Mouse (Mus musculus) limb, embryonic 12.5 days (tissue): ENCODE results near the gene Dync1i1. TPM values are rescaled to one million over a fixed set of nuclear protein-coding genes. Genes with fewer than 3 reads are reported as not detected.

Experiments
- ATAC-seq: fragments of 200-750 bp; cut with Nextera tagmentation; 2 replicates; pipeline ENCODE4 v1.8.0; 2017; ENCODE audit warnings: low read depth, moderate TSS enrichment; ENCODE audit not compliant: insufficient number of reproducible peaks, insufficient read depth, low FRiP score, low TSS enrichment
- H3K27ac ChIP-seq: fragments of 300-500 bp; sonication (generic); 2 replicates; pipeline ENCODE4 v1.5.1; 2016; ENCODE audit warnings: mild to moderate bottlenecking, moderate library complexity
- H3K27me3 ChIP-seq: fragments of 300-500 bp; sonication (generic); 2 replicates; pipeline ENCODE4 v1.6.1; 2016; ENCODE audit warnings: mild to moderate bottlenecking, moderate library complexity
- H3K36me3 ChIP-seq: fragments of 300-500 bp; sonication (generic); 2 replicates; pipeline ENCODE4 v1.6.1; 2016; ENCODE audit warnings: mild to moderate bottlenecking, moderate library complexity
- H3K4me1 ChIP-seq: fragments of 300-500 bp; sonication (generic); replicated peaks from 2 replicates; pipeline ENCODE4 v1.6.1; 2016
- H3K4me2 ChIP-seq: fragments of 300-500 bp; sonication (generic); 2 replicates; pipeline ENCODE4 v1.6.1; 2016; ENCODE audit warnings: mild to moderate bottlenecking, moderate library complexity
- H3K4me3 ChIP-seq: fragments of 300-500 bp; sonication (generic); replicated peaks from 2 replicates; pipeline ENCODE4 v1.5.1; 2016; ENCODE audit warnings: mild to moderate bottlenecking
- H3K9ac ChIP-seq: fragments of 300-500 bp; sonication (generic); replicated peaks from 2 replicates; pipeline ENCODE4 v1.6.1; 2016; ENCODE audit warnings: mild to moderate bottlenecking, moderate library complexity
- H3K9me3 ChIP-seq: fragments of 300-500 bp; sonication (generic); 2 replicates; pipeline ENCODE4 v1.6.1; 2016; ENCODE audit warnings: mild to moderate bottlenecking, moderate library complexity
- WGBS: fragments of 180-500 bp; shearing (Covaris S2); methylation state at CpG from one replicate; pipeline ENCODE4 v1.1.7; 2016; 5-methylcytosine and 5-hydroxymethylcytosine counted together
- polyA plus RNA-seq: library from polyadenylated mRNA; unstranded; fragments of >200 nt; fragmentation: Nextera tagmentation; extraction: Ambion mirVana; gene quantifications from 2 replicates; pipeline ENCODE4 v1.2.1, GENCODE M21; 2016

Gene Dync1i1
- polyA plus RNA-seq, 1 experiment from 2014 or later: 10.9 TPM

- Histone ChIP-seq H3K9me3 (no peaks in the 10 kb centered on the region), H3K27me3 (no peaks in the 10 kb centered on the region), H3K4me2 (no peak overlapping the region), H3K27ac (peak overlapping the region; percentile 74), H3K9ac (no peak overlapping the region), H3K4me3 (no peak overlapping the region), H3K36me3 (no peaks in the 10 kb centered on the region), H3K4me1 (peaks cover 45% of the 10 kb centered on the region)
- 39% methylated on average over 3 of the region's 3 CpGs for WGBS
- ATAC-seq: no peak
Measured at GRCm38 (mm10) chr6:5825461-5825860, 100.0 kb downstream of the Dync1i1 start.

GRCm38 (mm10) chr6:5827064-5827463, 101.6 kb downstream of the Dync1i1 start:
- no peak for ATAC-seq
- Histone ChIP-seq H3K9ac (no peak overlapping the region), H3K4me2 (no peak overlapping the region), H3K4me1 (peaks cover 45% of the 10 kb centered on the region), H3K9me3 (no peaks in the 10 kb centered on the region), H3K36me3 (no peaks in the 10 kb centered on the region), H3K27me3 (no peaks in the 10 kb centered on the region), H3K4me3 (no peak overlapping the region), H3K27ac (no peak overlapping the region)
- WGBS: 37% methylated on average over 4 of the region's 4 CpGs

GRCm38 (mm10) chr6:5828409-5828974, 103.1 kb downstream of the Dync1i1 start:
- H3K4me2 ChIP-seq: peak overlapping the region; percentile 28
- H3K9ac ChIP-seq: no peak overlapping the region
- peak overlapping the region; percentile 83 for H3K27ac ChIP-seq
- ATAC-seq: no peak; the same call in 1 of the 2 replicates
- no peaks in the 10 kb centered on the region for H3K9me3 ChIP-seq
- H3K4me1 ChIP-seq: peaks cover 45% of the 10 kb centered on the region
- no peak overlapping the region for H3K4me3 ChIP-seq
- 5% methylated on average over 14 of the region's 14 CpGs for WGBS
- no peaks in the 10 kb centered on the region for H3K27me3 ChIP-seq
- no peaks in the 10 kb centered on the region for H3K36me3 ChIP-seq

- Histone ChIP-seq H3K4me3 (no peak overlapping the region), H3K27ac (no peak overlapping the region), H3K9ac (no peak overlapping the region), H3K36me3 (no peaks in the 10 kb centered on the region), H3K9me3 (no peaks in the 10 kb centered on the region), H3K4me1 (peaks cover 40% of the 10 kb centered on the region), H3K27me3 (no peaks in the 10 kb centered on the region), H3K4me2 (peak overlapping the region; percentile 18)
- no peak for ATAC-seq
- WGBS: 16% methylated on average over 9 of the region's 9 CpGs
Measured at GRCm38 (mm10) chr6:5829148-5829547, 103.7 kb downstream of the Dync1i1 start.

- ATAC-seq: no peak
- WGBS: 81% methylated on average over 2 of the region's 2 CpGs
- peaks cover 32% of the 10 kb centered on the region for H3K4me1 ChIP-seq
- no peak overlapping the region for H3K4me2 ChIP-seq
- no peak overlapping the region for H3K27ac ChIP-seq
- no peaks in the 10 kb centered on the region for H3K9me3 ChIP-seq
- no peak overlapping the region for H3K9ac ChIP-seq
- H3K36me3 ChIP-seq: no peaks in the 10 kb centered on the region
- H3K4me3 ChIP-seq: no peak overlapping the region
- H3K27me3 ChIP-seq: no peaks in the 10 kb centered on the region
Measured at GRCm38 (mm10) chr6:5830717-5831116, 105.3 kb downstream of the Dync1i1 start.

- Histone ChIP-seq H3K9me3 (no peaks in the 10 kb centered on the region), H3K4me3 (no peak overlapping the region), H3K4me1 (peaks cover 27% of the 10 kb centered on the region), H3K27ac (no peak overlapping the region), H3K36me3 (no peaks in the 10 kb centered on the region), H3K4me2 (no peak overlapping the region), H3K9ac (no peak overlapping the region), H3K27me3 (no peaks in the 10 kb centered on the region)
- WGBS: 84% methylated on average over 3 of the region's 3 CpGs
- no peak for ATAC-seq
Measured at GRCm38 (mm10) chr6:5831233-5831632, 105.8 kb downstream of the Dync1i1 start.

DNA sequence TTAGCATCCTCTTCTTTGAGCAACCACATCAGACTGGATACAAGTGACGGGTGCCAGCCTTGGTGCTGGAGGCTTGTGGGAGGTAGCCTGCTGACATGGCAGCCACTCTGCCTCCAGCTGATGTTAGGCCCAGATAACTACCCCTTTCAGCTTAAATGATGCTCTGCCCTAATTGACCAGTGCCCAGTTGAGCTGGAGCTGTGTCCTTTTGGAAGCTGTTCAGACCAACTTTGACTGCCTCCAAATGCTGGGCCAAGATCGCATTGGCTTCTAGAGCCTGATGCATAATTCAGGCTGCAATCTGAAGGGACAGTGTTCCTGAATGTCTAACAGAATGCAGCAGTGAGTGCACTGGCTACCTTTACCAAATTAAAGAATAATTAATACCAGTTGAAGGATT, 107.4 kb downstream of the Dync1i1 start:
- Histone ChIP-seq H3K27ac (no peak overlapping the region), H3K4me1 (peaks cover 18% of the 10 kb centered on the region), H3K36me3 (no peaks in the 10 kb centered on the region), H3K9ac (no peak overlapping the region), H3K4me2 (no peak overlapping the region), H3K4me3 (no peak overlapping the region), H3K27me3 (no peaks in the 10 kb centered on the region), H3K9me3 (no peaks in the 10 kb centered on the region)
- ATAC-seq: no peak
- 97% methylated on average over 2 of the region's 2 CpGs for WGBS

DNA sequence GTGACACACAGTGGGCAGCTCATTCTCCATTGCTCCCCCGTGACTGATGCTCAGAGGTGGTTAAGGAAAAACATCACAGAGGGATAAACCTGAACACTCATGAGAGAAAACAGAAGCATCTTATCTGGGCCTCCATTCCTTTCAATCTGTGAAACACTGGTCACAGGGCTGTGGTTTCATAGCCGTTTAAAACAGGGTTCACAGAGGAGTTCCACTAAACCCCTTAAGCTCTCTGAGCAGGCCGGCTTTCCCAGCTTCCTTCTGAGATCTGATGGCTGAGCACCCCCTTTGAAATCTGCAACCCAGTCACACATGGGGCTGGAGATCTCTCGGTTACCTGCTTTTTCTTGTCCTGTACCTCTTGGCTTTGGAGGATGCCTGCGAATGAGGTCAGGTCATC, 117.0 kb downstream of the Dync1i1 start:
- no peak for ATAC-seq

DNA sequence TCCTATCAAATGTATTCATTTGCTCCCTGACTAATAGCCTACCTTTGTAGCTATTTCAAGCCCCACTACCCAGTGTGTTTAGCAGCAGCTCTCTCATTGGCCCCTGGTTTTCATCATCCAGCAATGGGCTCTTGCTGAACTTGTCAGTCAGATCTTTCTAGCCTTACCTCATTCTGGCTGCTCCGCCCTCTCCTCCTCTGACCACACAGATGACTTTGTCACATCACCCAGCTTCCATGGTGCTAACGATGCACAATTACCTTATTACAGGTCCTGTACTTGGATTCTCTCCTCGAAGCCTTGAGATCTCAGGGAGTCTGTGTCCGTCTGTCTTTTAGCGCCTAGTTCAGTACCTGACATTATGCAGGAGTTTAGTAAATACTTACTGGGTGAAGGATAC, 120.7 kb downstream of the Dync1i1 start:
- Histone ChIP-seq H3K4me3 (no peak overlapping the region), H3K36me3 (no peaks in the 10 kb centered on the region)

More for the DNA sequence above, 117.0 kb downstream of the Dync1i1 start:
- no peak overlapping the region for H3K4me2 ChIP-seq
- H3K9me3 ChIP-seq: peaks cover 4% of the 10 kb centered on the region
- no peaks in the 10 kb centered on the region for H3K36me3 ChIP-seq
- no peak overlapping the region for H3K4me3 ChIP-seq
- H3K4me1 ChIP-seq: no peaks in the 10 kb centered on the region
- H3K27ac ChIP-seq: no peak overlapping the region
- H3K9ac ChIP-seq: no peak overlapping the region
- WGBS: 77% methylated on average over 5 of the region's 5 CpGs
- H3K27me3 ChIP-seq: no peaks in the 10 kb centered on the region

DNA sequence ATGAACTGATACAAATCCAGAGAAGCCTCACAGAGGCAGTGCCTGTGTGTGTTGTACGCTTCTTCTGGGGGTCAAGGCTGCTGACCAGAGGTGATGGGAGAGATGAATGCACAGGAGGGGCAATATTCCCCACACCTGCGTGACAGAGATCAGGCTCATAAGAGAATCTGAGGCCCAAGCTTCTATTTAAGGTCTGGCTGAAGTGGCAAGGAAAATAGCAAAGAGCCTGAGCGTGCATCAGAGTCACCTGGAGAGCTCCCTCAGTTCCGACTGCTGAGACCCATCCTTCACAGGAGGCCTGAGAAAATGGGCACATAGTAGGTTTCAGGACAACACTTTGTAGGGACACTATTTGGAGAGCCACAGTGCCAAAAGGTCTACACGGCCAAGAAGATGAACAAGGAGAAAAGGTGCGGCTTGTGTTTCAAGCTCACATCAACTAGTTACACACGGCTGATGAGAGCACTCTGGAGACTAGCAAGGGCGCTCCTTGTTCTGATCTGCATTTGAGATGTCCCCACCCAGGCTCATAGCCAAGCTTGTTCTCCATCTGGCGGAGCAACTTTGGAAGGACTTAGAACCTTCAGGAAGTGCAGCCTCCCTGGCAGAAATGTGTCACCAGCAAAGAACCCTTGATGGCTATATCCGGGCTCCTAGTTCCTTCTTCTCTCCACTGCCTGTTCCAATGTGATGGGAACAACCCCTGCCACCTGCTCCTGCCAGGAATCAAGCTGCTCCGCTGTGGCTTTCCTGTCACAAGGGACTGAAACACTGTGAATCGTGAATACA, 128.8 kb downstream of the Dync1i1 start:
- ATAC-seq: no peak
- 92% methylated on average over 12 of the region's 12 CpGs for WGBS
- H3K4me2 ChIP-seq: no peak overlapping the region
- no peak overlapping the region for H3K27ac ChIP-seq
- H3K4me3 ChIP-seq: no peak overlapping the region
- no peaks in the 10 kb centered on the region for H3K9me3 ChIP-seq
- H3K27me3 ChIP-seq: peaks cover 7% of the 10 kb centered on the region; the same call in 1 of the 2 replicates
- H3K4me1 ChIP-seq: peaks cover 8% of the 10 kb centered on the region
- H3K9ac ChIP-seq: no peak overlapping the region
- no peaks in the 10 kb centered on the region for H3K36me3 ChIP-seq

More for the DNA sequence above, 120.7 kb downstream of the Dync1i1 start:
- no peak for ATAC-seq
- Histone ChIP-seq H3K9ac (no peak overlapping the region), H3K4me1 (no peaks in the 10 kb centered on the region), H3K27me3 (no peaks in the 10 kb centered on the region), H3K9me3 (peaks cover 4% of the 10 kb centered on the region), H3K27ac (no peak overlapping the region), H3K4me2 (no peak overlapping the region)
- 92% methylated on average over 5 of the region's 5 CpGs for WGBS

DNA sequence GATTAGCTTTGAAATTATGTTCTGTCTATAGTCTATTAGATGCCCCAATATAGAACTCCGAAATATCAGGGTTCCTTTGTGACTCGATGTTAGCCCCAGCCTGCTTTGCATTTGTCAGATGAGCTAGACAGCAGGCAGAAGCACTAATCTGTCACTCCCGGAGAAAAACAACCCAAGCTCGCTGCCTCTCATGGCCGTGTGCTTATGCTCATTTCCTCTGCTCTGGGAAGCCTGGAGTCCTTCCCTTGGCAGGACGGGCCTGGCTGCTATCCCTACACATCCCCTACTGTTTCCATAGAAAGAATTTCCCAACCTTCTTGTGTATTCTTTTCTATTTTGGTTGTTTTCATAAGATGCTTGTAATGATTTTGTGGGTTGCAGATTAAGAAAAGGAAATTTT, 130.1 kb downstream of the Dync1i1 start:
- H3K27me3 ChIP-seq: peaks cover 7% of the 10 kb centered on the region; the same call in 1 of the 2 replicates
- H3K4me1 ChIP-seq: peaks cover 20% of the 10 kb centered on the region
- ATAC-seq: no peak
- H3K9ac ChIP-seq: no peak overlapping the region
- H3K27ac ChIP-seq: no peak overlapping the region
- no peaks in the 10 kb centered on the region for H3K36me3 ChIP-seq
- 58% methylated on average over 6 of the region's 6 CpGs for WGBS
- H3K4me3 ChIP-seq: no peak overlapping the region
- H3K9me3 ChIP-seq: no peaks in the 10 kb centered on the region
- no peak overlapping the region for H3K4me2 ChIP-seq
